Mouse (Mus musculus) stomach, embryonic 15.5 days (tissue): ENCODE measurements around the gene Nav2. TPM values are rescaled to one million over a fixed set of nuclear protein-coding genes. Genes with fewer than 3 reads are reported as not detected.

Experiments
- ATAC-seq: fragments of 200-750 bp; cut with Nextera tagmentation; 2 replicates; pipeline ENCODE4 v1.8.0; 2017; ENCODE audit warnings: low read depth, moderate number of reproducible peaks, moderate TSS enrichment; ENCODE audit not compliant: insufficient read depth, low FRiP score
- H3K27ac ChIP-seq: fragments of 300-500 bp; sonication (generic); 2 replicates; pipeline ENCODE4 v1.5.1; 2015; ENCODE audit warnings: mild to moderate bottlenecking, inconsistent platforms
- H3K27me3 ChIP-seq: fragments of 300-500 bp; sonication (generic); replicated peaks from 2 replicates; pipeline ENCODE4 v1.6.1; 2015; ENCODE audit warnings: inconsistent platforms
- H3K36me3 ChIP-seq: fragments of 300-500 bp; sonication (generic); 2 replicates; pipeline ENCODE4 v1.6.1; 2015; ENCODE audit warnings: inconsistent platforms
- H3K4me1 ChIP-seq: fragments of 300-500 bp; sonication (generic); 2 replicates; pipeline ENCODE4 v1.6.1; 2015; ENCODE audit warnings: inconsistent platforms
- H3K4me2 ChIP-seq: fragments of 300-500 bp; sonication (generic); 2 replicates; pipeline ENCODE4 v1.6.1; 2015; ENCODE audit warnings: mild to moderate bottlenecking, inconsistent platforms
- H3K4me3 ChIP-seq: fragments of 300-500 bp; sonication (generic); replicated peaks from 2 replicates; pipeline ENCODE4 v1.5.1; 2015; ENCODE audit warnings: inconsistent platforms
- H3K9ac ChIP-seq: fragments of 300-500 bp; sonication (generic); 2 replicates; pipeline ENCODE4 v1.6.1; 2015; ENCODE audit warnings: inconsistent platforms
- H3K9me3 ChIP-seq: fragments of 300-500 bp; sonication (generic); 2 replicates; pipeline ENCODE4 v1.6.1; 2016; ENCODE audit warnings: inconsistent platforms
- WGBS: fragments of 180-500 bp; shearing (Covaris S2); methylation state at CpG from one replicate; pipeline ENCODE4 v1.1.7; 2015; 5-methylcytosine and 5-hydroxymethylcytosine counted together
- polyA plus RNA-seq: library from polyadenylated mRNA; unstranded; fragments of >200 nt; fragmentation: Nextera tagmentation; extraction: Ambion mirVana; gene quantifications from 2 replicates; pipeline ENCODE4 v1.2.1, GENCODE M21; 2015

The Nav2 gene
- polyA plus RNA-seq, 1 experiment from 2014 or later: 20.4 TPM

DNA sequence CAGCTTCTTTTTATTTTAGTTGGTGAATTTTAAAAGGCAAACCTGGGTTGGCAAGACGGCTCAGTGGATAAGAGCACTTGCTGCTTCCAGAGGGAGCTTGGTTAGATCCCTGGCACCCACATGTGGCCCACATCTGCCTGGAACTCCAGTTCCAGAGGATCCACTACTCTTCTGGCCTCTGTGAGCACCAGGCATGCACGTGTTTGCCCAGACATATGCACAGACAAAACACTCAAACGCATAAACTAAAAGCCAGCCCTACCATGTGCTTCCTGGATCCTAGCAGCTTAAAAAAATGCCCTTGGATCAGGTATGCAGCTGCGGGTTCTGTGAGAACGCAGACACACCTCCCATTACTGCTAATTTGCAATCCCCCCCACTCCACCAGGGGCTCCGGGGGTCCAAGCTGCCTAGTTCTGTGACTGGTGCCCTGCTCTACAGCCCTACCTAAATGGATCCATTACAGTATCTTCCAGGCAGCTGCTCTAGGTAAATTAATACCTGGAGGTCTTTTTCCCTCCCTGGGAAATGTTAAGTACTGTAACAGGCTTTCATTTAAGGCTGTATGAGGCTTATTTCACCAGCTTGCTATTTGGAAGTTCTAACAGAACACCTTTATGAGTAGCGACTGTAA, 603.4 kb downstream of the Nav2 start:
- H3K4me1 ChIP-seq: 0 out of 2 replicates have a peak, but pooled peaks cover 15% of the 10 kb centered on the region
- no peak for ATAC-seq
- H3K27me3 ChIP-seq: no peaks in the 10 kb centered on the region
- no peak overlapping the region for H3K4me2 ChIP-seq
- H3K9me3 ChIP-seq: no peaks in the 10 kb centered on the region
- WGBS: 40% methylated on average over 7 of the region's 7 CpGs
- 0 out of 2 replicates have a peak, but pooled peaks cover 2% of the 10 kb centered on the region for H3K36me3 ChIP-seq
- H3K9ac ChIP-seq: no peak overlapping the region
- no peak overlapping the region for H3K27ac ChIP-seq
- no peak overlapping the region for H3K4me3 ChIP-seq

GRCm38 (mm10) chr7:49513763-49514437, 605.4 kb downstream of the Nav2 start:
- Histone ChIP-seq H3K9ac (no peak overlapping the region), H3K27me3 (no peaks in the 10 kb centered on the region), H3K4me2 (no peak overlapping the region), H3K36me3 (0 out of 2 replicates have a peak, but pooled peaks cover 2% of the 10 kb centered on the region), H3K4me1 (0 out of 2 replicates have a peak, but pooled peaks cover 15% of the 10 kb centered on the region), H3K9me3 (no peaks in the 10 kb centered on the region), H3K27ac (no peak overlapping the region), H3K4me3 (no peak overlapping the region)
- ATAC-seq: no peak
- 84% methylated on average over 6 of the region's 6 CpGs for WGBS

DNA sequence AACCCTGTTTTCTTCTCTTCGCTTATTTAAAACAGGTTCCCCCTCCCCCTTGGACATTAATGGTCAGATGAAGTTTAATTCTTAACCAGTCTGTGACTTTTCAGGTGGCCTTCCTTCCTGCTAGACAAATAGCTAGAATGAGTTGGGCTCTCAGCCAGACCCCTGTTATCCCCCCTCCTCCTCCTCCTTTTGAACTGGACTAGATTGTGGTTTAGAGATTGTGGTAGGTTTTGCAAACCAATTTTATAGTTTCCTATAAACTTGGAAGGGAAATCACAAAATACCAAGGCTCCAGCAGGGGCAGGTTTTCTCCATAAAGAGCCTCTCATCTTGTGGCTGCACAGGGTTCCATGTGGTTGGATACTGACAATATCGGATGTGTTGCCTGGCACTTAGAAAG, 606.5 kb downstream of the Nav2 start:
- 0 out of 2 replicates have a peak, but pooled peaks cover 15% of the 10 kb centered on the region for H3K4me1 ChIP-seq
- no peak overlapping the region for H3K4me2 ChIP-seq
- WGBS: 79% methylated on average over 2 of the region's 2 CpGs
- H3K9me3 ChIP-seq: no peaks in the 10 kb centered on the region
- H3K4me3 ChIP-seq: no peak overlapping the region
- no peaks in the 10 kb centered on the region for H3K27me3 ChIP-seq
- H3K27ac ChIP-seq: no peak overlapping the region
- ATAC-seq: no peak
- no peak overlapping the region for H3K9ac ChIP-seq
- H3K36me3 ChIP-seq: 0 out of 2 replicates have a peak, but pooled peaks cover 2% of the 10 kb centered on the region

- Histone ChIP-seq H3K36me3 (no peaks in the 10 kb centered on the region), H3K4me1 (peaks cover 32% of the 10 kb centered on the region), H3K27ac (no peak overlapping the region), H3K9me3 (no peaks in the 10 kb centered on the region), H3K4me3 (no peak overlapping the region), H3K27me3 (no peaks in the 10 kb centered on the region), H3K4me2 (no peak overlapping the region), H3K9ac (no peak overlapping the region)
- no peak for ATAC-seq
- WGBS: 54% methylated on average over 2 of the region's 2 CpGs
Measured at GRCm38 (mm10) chr7:49520504-49520903, 612.0 kb downstream of the Nav2 start.

DNA sequence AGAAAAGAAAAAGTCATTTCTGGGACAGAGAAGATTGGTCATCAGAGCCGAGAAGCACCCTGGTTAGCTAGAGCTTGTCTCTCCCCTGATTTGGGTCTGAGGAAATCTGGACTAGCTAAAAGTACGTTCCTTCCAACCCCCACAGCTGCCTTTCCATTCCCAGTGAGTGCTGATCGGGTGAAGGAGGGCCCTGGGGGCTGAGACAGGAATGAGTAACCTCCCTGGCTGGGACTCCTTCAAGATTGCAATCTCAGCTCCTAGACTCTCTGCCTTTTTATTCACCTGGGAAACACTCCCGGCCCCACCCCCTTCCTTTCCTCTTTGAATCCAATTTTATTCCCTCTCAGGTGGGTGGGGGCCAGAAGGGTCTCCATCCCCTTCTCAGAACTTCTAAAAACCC, 612.8 kb downstream of the Nav2 start:
- Histone ChIP-seq H3K9me3 (no peaks in the 10 kb centered on the region), H3K27me3 (no peaks in the 10 kb centered on the region), H3K4me3 (no peak overlapping the region), H3K36me3 (no peaks in the 10 kb centered on the region), H3K4me1 (peaks cover 34% of the 10 kb centered on the region), H3K4me2 (peak overlapping the region; percentile 60; the same call in 1 of the 2 replicates), H3K27ac (peak overlapping the region; percentile 17; the same call in 1 of the 2 replicates), H3K9ac (no peak overlapping the region)
- WGBS: 25% methylated on average over 4 of the region's 4 CpGs
- ATAC-seq: no peak

GRCm38 (mm10) chr7:49521976-49522375, 613.5 kb downstream of the Nav2 start:
- ATAC-seq: no peak
- Histone ChIP-seq H3K36me3 (no peaks in the 10 kb centered on the region), H3K9ac (no peak overlapping the region), H3K4me2 (peak overlapping the region; percentile 60), H3K27ac (peak overlapping the region; percentile 17; the same call in 1 of the 2 replicates), H3K4me1 (peaks cover 34% of the 10 kb centered on the region), H3K4me3 (peak overlapping the region; percentile 41; the same call in 1 of the 2 replicates), H3K9me3 (no peaks in the 10 kb centered on the region), H3K27me3 (no peaks in the 10 kb centered on the region)
- WGBS: 3% methylated on average over 9 of the region's 9 CpGs

- 5% methylated on average over 24 of the region's 24 CpGs for WGBS
- no peaks in the 10 kb centered on the region for H3K27me3 ChIP-seq
- no peaks in the 10 kb centered on the region for H3K36me3 ChIP-seq
- no peak overlapping the region; the same call in 1 of the 2 replicates for H3K9ac ChIP-seq
- H3K27ac ChIP-seq: peak overlapping the region; percentile 81
- H3K4me1 ChIP-seq: peaks cover 35% of the 10 kb centered on the region
- no peaks in the 10 kb centered on the region for H3K9me3 ChIP-seq
- ATAC-seq: peak; percentile 58
- H3K4me2 ChIP-seq: peak overlapping the region; percentile 60
- peak overlapping the region; percentile 41 for H3K4me3 ChIP-seq
Measured at GRCm38 (mm10) chr7:49522411-49523114, 614.0 kb downstream of the Nav2 start.

- ATAC-seq: peak; percentile 6; the same call in 1 of the 2 replicates
Measured at GRCm38 (mm10) chr7:49523115-49523445, 614.6 kb downstream of the Nav2 start.

DNA sequence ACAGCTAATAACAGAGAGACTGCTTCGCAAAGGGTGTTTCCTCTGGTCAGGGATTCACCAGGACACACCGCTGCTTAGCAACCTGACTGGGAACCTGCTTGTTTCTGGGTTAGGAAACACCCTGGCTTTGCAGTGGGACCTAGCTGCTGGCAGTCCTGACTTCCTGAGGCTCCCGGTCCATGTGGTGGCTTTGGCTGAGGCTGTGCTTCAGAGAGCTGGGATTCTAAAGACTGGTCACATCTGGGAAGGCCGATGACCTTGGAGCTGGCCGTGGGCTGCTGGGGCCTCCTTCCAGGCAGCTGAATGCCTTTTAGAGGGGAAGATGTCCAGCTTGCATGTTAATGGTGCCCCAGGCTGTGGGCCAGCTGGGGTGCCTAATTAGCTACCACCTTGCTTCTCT, 615.2 kb downstream of the Nav2 start:
- Histone ChIP-seq H3K27me3 (no peaks in the 10 kb centered on the region), H3K9ac (no peak overlapping the region), H3K4me3 (peak overlapping the region; percentile 14; the same call in 1 of the 2 replicates), H3K4me2 (peak overlapping the region; percentile 22; the same call in 1 of the 2 replicates), H3K27ac (peak overlapping the region; percentile 81; the same call in 1 of the 2 replicates), H3K4me1 (peaks cover 44% of the 10 kb centered on the region), H3K36me3 (no peaks in the 10 kb centered on the region), H3K9me3 (no peaks in the 10 kb centered on the region)
- 42% methylated on average over 5 of the region's 5 CpGs for WGBS
- ATAC-seq: no peak

More at GRCm38 (mm10) chr7:49523115-49523445, 614.6 kb downstream of the Nav2 start:
- 32% methylated on average over 4 of the region's 4 CpGs for WGBS
- Histone ChIP-seq H3K27me3 (no peaks in the 10 kb centered on the region), H3K4me2 (peak overlapping the region; percentile 60), H3K9ac (no peak overlapping the region), H3K36me3 (no peaks in the 10 kb centered on the region), H3K9me3 (no peaks in the 10 kb centered on the region), H3K4me1 (peaks cover 37% of the 10 kb centered on the region), H3K4me3 (peak overlapping the region; percentile 41), H3K27ac (peak overlapping the region; percentile 81; the same call in 1 of the 2 replicates)

DNA sequence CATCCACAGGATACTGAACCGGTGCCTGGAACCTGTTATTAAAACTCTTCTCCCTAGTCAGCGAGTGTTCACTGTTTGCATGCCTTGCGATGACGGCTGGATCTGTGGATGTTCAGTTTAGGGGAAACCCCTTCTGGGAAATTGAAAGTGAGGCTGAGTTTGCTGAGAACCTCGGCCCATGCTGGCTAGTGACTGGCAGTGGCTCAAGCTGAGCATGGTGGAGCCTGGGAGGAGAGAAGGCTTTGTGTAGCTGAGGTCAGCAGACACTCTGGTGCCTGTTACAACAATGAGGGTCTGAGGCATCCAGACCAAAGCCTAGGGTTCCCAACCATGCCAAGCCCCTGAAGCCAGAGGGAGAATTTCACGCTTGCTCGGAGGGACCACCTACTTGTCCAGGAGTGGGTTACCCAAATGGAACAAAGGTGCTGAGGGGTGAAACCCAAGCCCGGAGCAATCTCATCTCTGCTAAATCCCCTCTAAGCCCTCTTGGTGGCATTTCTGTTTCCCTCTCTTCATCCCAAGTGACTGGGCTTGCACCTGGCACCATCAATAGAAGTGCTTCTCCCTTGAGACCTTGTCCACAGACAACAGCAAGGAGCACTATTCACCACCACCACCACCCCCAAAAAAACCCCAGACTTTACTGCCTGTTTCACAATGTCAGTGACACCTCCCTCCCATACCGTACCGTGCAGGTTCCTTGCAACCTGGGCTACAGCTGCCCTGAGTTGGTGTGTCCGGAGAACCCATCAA, 617.0 kb downstream of the Nav2 start:
- no peaks in the 10 kb centered on the region for H3K9me3 ChIP-seq
- no peaks in the 10 kb centered on the region for H3K27me3 ChIP-seq
- H3K4me2 ChIP-seq: no peak overlapping the region
- 62% methylated on average over 11 of the region's 11 CpGs for WGBS
- H3K9ac ChIP-seq: no peak overlapping the region
- no peak overlapping the region for H3K27ac ChIP-seq
- H3K36me3 ChIP-seq: no peaks in the 10 kb centered on the region
- ATAC-seq: no peak
- H3K4me3 ChIP-seq: no peak overlapping the region
- H3K4me1 ChIP-seq: peaks cover 39% of the 10 kb centered on the region

DNA sequence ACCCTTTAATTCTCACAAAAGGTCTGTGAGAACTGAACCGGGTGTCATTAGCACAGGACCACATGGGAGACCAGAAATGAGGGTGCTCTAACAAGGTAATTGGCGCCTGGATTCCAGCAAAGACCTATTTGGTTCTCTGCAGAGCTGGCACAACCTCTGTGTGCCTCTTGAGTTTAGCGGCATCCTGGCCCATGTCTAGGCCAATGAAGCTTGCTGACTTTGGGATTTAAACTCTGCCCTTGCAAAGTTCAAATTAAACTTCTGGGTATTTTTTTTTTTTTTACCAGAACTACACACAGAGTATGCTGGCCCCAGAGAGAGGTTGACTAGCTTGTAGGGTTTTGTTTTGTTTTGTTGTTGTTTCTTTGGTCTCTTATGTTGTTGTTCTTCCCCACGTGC, 617.6 kb downstream of the Nav2 start:
- Histone ChIP-seq H3K4me1 (peaks cover 37% of the 10 kb centered on the region), H3K9me3 (no peaks in the 10 kb centered on the region), H3K4me2 (no peak overlapping the region), H3K27ac (no peak overlapping the region), H3K4me3 (no peak overlapping the region), H3K9ac (no peak overlapping the region), H3K27me3 (no peaks in the 10 kb centered on the region), H3K36me3 (no peaks in the 10 kb centered on the region)
- ATAC-seq: no peak
- WGBS: 84% methylated on average over 4 of the region's 4 CpGs
